Mouse (Mus musculus) heart, postnatal 25 days (tissue): ENCODE measurements around the gene Rab17. TPM values are rescaled to one million over a fixed set of nuclear protein-coding genes. Genes with fewer than 3 reads are reported as not detected.

Source experiments
- DNase-seq: peaks from one replicate; pipeline ENCODE4 v3.0.0; 2022; ENCODE audit warnings: low spot score
- intact Hi-C: fragments of 180-260 bp; cut with DNase I; formaldehyde crosslinking; loops from one replicate; pipeline ENCODE4 v1.15.1; 2025
- total RNA-seq, 2 experiments: library from RNA; stranded (reverse); gene quantifications; 2 replicates each; pipeline ENCODE4 v1.2.3; 2021

Gene Rab17
- total RNA-seq, 2 experiments from 2014 or later = 2.1 to 3.2 TPM

DNA sequence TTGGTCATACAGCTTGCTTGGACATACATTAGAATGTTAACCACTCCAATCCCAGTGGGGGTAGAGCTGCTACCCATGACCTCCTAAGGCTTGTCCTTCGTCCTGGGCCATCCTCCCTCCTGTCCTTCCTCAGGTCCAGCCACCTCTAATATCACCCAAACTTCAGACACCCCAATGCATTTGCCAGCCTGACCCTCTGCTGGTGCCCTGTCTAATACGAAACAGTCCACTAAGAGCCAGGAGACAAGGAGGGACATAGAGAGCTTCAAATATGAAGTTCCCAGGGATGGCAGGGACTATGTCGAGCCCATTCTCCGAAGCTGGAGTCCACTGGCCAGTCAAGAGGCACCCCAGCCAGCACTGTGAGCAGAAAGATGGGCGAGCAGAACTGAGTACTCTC, 28.2 kb upstream of the Rab17 start:
- no peak for DNase-seq
- intact Hi-C loops = loop anchor here (2.0 kb wide), 1 partner anchor 15 kb away; no protein-coding TSS in a partner anchor

DNA sequence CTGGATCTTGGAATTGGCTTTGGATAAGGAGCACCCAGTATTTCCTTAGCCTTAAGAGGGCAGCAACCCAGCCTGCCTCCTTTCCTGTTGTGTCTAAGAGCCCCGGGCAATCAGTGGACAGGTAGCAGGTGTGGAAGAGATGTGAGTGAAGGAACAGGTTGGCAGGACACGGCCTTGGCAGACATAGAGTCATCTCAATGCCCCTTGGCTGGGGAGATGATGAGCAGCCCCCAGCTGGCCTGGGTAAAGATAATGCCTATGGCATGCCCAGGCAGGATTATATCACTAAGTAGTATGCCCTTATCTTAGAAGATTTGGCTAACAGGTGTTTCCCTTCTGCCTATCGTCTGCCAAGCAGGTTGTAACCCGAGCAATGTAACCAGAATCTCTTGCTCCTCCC, 27.7 kb upstream of the Rab17 start:
- intact Hi-C loops = loop anchor here (2.0 kb wide), 1 partner anchor 14 kb away; no protein-coding TSS in a partner anchor
- DNase-seq = no peak

DNA sequence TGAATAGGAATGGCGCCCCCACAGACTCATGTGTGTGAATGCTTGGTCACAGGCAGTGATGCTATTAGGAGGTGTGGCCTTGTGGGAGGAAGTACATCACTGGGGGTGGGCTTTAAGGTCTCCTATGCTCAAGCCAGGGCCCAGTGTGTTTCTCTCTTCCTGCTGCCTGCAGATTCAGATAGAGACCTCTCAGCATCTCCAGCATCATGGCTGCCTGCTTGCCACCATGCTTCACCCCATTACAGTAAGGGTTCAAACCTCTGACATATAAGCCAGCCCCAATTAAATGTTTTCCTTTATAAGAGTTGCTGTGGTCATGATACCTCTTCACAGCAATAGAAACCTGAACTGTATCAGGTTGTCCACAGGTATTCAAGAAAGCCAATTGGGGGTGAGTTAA, 26.5 kb upstream of the Rab17 start:
- no peak for DNase-seq
- intact Hi-C loops = loop anchor here (2.0 kb wide), 1 partner anchor 13 kb away; no protein-coding TSS in a partner anchor

DNA sequence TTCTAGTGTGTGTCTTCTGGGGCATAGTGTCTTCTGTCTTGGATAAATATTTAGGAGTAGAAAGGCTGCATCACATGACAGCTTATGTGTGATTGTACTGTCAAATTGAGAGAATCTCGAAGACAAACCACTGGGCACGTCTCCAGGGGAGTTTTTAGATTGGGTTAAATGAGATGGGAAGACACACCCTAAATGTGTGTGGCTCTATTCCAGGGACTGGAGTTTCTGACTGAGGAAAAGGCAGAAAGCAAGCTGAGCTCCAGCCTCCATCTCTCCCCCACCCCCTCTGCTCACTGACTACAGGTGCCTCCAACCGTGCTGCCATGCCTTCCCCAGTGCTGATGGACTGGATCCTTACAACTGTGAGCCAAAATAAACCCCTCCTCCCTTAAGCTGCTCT, 11.9 kb upstream of the Rab17 start:
- DNase-seq = no peak
- intact Hi-C loops = no loop called here

DNA sequence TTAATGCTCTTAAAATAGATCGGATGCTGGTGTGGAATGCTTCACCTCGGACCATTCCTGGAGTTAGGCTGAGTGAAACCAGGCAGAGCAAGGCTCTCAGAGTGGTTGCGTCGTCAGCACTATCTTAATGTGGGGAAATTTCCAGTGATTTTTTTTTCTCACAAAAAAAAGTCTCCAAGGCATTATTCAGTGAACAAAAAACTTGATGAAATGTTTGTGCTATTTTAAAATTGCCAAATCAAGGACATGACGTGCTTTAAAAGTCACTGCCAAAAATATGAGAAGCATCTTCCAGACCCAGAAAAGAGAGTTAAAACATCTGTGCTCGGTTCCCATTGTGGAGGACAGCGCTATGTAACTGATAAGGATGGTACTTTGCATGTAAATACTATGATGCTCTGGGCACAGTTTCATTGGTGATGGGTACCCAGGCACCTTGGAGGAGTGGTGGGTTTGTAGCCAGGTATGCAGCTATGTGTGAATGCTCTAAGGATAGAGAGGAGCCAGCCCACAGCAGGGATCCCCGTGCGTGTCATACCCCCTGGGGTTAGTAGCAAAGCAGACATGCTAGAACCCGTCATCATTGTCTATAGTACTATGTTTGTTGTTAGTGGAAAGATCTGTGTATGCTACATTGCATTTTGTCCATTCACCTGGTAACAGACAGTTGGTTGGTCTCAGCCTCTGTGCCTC, 11.3 kb upstream of the Rab17 start:
- no peak for DNase-seq
- intact Hi-C loops = no loop called here

DNA sequence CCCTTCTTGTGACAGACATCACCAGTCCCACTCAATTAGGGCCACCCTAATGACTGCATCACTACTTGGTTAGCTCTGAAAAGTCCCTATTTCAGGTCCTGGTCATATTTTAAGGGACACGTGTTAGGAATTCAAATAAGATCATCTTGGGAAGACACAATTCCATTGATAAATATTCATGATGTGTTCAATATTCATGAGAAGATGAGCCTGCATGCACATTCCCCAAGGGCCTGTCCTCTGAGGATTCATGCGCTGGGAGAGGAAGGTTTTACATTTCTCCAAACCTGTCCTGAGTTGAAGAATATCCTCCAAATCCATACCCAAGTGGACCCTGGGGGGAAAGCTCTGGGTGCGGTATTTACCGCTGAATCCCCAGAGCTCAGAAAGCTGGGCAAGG, 6.5 kb upstream of the Rab17 start:
- DNase-seq = no peak
- intact Hi-C loops = loop anchor here (2.0 kb wide), 1 partner anchor 235 kb away; no protein-coding TSS in a partner anchor

DNA sequence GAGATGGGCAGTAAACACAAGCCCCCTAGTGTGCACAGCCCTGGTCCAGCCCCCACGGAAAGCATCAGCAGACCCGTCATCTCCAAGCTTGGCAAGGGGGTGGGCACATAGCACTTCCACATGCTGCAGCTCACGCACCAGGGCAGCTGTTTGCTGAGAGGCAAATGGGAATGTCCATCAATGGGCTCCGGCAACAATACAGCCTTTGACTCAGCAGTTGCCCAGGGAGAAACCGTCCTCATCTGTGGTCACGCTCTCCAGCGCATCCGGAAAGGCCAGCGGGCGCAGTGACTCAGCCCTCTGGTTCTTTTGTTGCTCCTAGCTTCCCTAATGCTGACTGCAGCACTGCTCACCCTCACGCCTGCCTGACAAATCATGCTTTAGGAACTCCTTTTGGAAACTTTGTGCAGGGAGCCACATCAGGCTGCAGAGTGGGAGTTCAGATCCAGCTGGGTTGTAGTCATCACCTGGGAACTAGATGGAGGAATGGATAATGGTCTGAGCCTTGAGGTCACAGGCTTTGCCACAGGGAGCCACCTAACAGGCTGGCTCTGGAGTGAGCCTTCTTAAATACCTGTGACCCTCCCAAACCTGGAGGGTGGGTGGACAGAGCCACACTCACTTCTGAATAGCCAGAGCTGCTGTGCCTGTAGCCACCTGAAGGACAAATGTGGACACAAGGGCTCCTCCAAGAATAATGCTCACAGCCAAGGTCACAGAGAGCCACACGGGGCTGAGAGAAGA, 5.6 kb upstream of the Rab17 start:
- peak; percentile 47 for DNase-seq
- intact Hi-C loops = loop anchor here (2.0 to 5.0 kb wide), 4 partner anchors 47 to 262 kb away; no protein-coding TSS in a partner anchor

DNA sequence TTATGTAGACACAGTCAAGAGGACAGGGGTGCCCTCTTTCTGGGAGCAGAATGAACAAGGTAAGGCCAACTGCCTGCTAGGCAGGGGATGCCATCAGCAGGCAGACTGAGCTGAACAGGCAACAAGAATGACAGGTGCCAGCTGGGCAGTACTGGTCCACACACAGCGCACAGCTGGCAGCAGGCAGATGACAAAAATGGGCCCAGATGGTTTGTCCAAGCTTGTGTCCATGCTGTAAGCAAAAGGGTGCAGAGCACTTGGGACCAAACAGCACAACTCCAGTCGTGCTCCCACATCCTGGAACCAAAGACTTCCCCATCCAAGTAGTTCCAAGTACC, 4.1 kb upstream of the Rab17 start:
- intact Hi-C loops = loop anchor here (1.0 to 5.0 kb wide), 4 partner anchors 49 to 264 kb away; no protein-coding TSS in a partner anchor
- DNase-seq = no peak

DNA sequence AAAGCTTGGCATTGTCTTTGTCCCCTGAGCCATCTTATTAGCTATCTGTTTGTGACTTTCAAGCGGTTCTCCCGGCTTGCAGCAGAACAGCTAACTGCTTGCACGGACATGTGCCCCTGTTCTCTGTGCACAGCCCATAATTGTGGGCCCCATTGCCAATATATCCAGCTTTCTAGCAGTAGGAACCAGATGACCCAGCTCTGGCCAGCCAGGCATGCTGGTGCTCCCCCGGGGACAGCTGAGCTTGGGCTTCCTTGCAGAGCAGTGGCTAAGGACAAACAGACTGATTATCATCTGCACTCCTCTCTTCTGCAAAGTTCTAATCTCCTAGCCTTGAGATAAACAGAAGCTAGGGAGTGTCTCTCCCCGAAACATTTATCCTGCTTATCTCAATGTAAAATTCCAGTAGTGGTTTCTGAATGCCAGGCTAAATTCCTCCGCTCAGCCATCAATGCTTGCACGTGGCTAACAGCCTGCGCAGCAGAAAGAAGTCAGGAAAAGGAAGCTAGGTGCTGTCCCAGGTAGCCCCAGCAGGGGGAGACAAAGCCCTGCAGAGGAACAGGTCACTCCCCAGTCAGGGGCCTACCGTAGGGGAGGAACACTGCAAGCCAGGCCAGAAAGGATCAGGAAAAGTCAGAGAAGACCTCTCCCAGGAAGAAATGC, 3.6 kb upstream of the Rab17 start:
- intact Hi-C loops = loop anchor here (1.0 to 5.0 kb wide), 4 partner anchors 49 to 264 kb away; no protein-coding TSS in a partner anchor
- DNase-seq = peak; percentile 78

DNA sequence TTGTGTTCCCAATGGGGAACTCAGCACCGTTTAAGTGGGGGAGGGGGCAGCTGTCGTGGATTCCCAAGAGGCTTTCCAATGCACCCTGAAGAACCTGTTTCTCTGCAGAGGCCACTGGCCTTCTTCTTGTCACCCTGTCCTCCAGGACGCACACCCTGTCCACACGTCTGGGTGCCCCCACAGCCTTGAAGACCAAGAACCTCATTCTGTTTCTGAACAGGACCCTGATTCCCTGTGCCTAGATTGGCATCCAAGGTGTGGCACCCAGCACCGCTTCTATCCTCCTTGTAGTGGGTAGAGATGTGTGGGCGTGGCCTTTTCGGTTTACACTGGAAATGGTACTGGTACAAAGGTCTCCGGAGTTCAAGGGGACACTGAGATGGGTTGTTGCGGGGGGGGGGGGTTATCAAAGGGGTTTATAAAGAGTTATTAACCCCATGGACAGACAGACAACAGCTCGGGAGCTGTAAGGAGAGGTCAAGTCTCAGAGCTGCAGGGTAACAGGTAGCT, 475 bp upstream of the Rab17 start:
- intact Hi-C loops = loop anchor here (5.0 kb wide), 3 partner anchors 52 to 267 kb away; no protein-coding TSS in a partner anchor
- DNase-seq = no peak

DNA sequence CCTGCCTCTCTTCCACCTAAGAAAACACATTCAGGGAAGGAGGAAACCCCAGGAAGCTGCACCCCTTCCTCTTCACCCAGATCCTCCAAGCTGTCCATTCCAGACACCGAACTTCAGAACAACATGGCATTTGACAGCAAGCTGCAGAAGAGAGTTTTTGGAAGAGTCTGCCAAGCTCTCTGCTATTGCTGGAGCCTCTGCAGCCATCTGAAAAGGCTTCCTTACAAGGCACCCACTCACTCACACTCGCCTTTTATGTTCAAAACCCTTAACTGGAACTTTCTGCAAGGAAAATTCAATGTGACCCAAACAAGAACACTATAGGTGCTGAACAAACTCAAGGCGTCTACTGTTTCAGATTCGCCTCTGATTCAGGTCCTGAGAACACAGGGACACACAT, 812 bp downstream of the Rab17 start:
- no peak for DNase-seq
- intact Hi-C loops = no loop called here

DNA sequence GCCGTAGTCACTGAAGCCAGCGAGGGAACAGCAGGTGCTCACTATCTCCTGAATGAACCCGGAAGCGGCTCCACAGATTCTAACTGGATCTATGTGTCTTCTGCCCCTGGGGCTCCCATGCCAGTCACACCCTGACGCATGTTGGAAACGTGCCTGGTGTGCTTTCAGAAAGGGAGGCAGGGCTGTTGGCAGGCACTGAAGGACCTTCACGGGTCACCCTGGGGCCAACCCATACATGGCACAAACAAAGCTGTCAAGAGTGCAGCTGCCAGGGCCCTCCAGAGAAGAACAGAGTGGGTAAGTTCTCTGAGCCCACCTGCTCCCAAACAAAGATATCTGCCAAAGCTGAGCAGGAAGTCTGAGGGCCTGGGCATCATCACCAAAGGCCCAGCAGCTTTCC, 1.9 kb downstream of the Rab17 start:
- intact Hi-C loops = no loop called here
- peak; percentile 39 for DNase-seq

DNA sequence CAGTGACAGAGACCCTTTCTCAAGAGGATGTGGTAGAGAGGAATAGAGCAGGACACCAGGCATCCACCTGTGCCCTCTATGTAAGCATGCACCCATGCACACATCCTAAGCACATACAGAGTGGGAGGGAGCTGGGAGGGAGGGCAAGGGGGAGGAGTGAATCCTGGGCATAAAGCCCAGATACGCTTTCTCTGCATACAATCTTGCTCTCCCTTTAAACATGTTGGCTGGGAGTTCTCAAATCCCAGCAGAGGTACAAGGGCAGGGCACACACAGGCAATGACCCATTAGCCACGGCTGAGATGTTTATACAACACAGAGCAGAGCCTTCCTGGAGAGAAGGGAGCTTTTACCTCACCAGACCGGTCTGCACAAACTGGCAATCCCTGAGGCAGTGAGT, 6.5 kb downstream of the Rab17 start:
- intact Hi-C loops = no loop called here
- DNase-seq = no peak

DNA sequence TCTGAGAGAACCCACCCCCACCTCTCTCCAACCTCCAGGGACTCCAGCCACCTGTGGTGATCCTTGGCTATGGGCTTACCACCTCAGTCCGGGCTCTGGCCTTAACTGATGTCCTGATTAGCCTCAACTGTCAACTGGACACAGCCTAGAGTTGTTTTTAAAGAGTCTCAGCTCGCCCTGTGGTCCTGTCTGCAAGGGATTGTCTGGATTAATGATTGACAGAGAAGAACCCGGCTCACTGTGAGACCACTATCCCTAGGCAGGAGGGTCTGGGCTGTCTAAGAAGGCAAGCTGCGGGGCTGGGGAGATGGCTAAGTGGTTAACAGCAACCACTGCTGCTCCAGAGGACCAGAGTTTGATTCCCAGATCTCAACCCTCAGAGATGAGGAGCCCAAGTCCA, 6.9 kb downstream of the Rab17 start:
- no peak for DNase-seq
- intact Hi-C loops = no loop called here

DNA sequence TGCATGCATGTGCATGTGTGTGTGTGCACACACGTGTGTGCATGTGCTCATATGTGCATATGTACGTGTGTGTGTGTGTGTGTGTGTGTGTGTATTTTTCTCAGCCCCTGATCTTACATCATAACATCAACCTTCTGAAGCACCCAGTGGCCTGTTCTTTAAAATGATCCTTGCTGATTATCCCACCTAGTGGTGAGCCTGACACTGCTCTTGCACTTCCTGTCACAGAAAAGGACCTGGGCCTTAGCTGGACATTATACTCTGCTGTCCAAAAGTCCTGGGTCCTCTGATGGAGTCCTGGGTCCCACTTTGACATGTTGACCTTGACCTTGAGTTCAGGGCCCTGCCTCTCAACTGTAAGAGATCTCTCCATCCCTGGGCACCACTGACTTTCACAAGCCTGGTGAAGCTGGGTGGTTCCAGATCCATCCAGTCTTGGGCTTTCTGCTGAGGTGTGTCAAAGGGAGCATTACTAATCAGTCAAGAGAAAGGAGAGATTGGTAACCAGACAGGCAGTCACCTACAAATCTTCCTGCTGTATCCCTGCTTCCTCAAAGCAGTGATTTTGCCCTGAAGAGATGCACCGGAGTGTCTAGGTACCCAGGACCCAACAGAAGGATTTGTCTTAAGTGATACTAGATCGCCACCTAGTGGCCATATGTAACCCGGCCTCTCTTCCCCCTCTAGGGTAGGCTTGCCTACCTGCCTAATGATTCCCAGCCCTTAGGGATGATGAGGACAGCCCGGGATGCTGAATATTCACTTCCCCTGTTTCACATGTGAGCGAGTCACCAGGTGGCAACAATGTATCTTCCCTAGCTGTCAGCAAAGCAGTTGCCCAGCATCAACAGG, 13.0 kb downstream of the Rab17 start:
- no peak for DNase-seq

DNA sequence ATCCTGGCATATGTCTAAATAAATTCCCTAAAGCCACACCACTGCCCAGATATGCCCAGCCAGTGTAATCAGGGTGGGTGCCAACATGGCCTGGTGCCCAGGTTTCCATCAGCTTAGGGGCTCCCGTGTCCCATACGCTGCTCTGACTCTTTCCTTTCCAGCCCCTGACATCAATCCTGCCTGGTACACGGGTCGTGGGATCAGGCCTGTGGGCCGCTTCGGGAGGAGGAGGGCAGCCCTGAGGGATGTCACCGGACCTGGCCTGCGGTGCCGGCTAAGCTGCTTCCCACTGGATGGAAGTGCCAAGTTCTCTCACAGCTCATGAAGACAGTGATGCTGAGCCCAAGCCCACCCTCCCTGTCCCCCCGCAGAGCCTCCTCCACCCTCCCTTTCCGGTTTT, 15.8 kb downstream of the Rab17 start:
- DNase-seq = no peak
- intact Hi-C loops = no loop called here

More for the DNA sequence above, 13.0 kb downstream of the Rab17 start:
- intact Hi-C loops = loop anchor here (1.0 to 5.0 kb wide), 4 partner anchors 28 to 894 kb away; no protein-coding TSS in a partner anchor

DNA sequence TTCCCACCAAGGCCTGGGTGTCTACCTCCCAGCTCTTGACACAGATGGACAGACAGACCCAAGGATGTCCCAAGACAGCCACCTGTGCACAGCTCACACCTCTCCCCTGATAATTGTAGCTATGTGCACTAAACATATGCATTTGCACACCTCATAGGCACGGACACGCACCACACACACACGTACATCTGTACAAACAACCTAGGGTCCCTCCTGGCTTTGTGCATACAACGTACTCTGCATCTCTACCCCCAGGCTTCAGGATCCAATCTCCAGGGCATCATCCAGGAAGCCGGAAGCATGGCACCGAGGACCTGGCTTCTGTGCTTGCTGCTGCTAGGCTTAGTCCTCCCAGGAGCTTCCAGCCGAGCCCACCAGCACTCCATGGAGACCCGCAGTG, 16.7 kb downstream of the Rab17 start, which contains the start of gene Prlh:
Gene Prlh (plus strand): TSS at position 301 of the 400 bp plus-strand sequence.
- intact Hi-C loops = no loop called here
- DNase-seq = no peak

DNA sequence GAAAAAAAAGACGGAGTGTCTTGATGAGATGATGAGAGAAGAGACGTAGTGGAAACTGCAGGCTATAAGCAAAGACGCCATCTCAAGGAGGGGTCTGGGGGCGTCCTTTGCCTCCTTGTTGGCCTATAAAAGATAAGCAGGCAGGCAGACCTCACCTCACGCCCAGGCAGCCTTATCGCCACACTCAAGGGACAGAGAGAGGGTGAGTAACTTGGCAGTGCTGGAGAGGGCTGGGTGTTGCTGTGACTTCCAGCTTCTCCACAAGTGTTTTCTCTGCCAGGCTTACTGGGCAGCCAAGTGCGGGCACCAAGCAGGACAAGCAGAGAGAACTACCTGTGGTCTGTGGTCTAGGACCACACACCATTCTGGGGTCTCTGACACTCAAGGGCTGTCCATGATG, 17.8 kb downstream of the Rab17 start:
- DNase-seq = no peak
- intact Hi-C loops = no loop called here

DNA sequence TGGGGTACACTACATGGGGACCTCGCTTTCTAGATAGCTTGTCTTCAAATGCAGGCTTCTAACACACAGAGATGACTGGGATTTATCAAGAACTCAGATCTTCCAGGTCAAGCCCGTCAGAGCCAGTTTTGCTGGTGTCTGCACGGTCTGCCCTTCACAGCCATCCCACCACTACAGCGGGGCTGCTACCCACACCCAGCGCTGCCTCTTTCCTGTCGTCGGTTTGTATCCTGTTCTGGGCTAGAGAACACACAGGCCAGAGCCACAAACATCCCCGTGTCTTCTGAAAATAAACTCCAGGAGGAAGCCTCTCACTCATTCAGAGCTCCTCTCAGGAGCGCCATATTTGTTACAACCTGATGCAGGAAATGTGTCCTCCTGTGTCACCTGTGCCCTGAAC, 20.2 kb downstream of the Rab17 start:
- DNase-seq = no peak
- intact Hi-C loops = no loop called here
